Mouse (Mus musculus): Measurements from ENCODE around the gene Sobp. TPM values are rescaled to one million over a fixed set of nuclear protein-coding genes. Genes with fewer than 3 reads are reported as not detected.

Sobp gene
- total RNA-seq, 1 experiment from 2014 or later = not detected

GRCm38 (mm10) chr10:43106616-43107015 lies 67.7 kb downstream of the Sobp start:
- ATAC-seq (replicated peaks in 1 of 2; ENCODE audit: insufficient read depth in 1 of 2, low FRiP score in 2 of 2, low TSS enrichment in 1 of 2, low read depth in 1 of 2, poor library complexity in 2 of 2, severe bottlenecking in 2 of 2) = no peak

GRCm38 (mm10) chr10:43106196-43106595 lies 68.1 kb downstream of the Sobp start:
- ATAC-seq (replicated peaks in 1 of 2; ENCODE audit: insufficient read depth in 1 of 2, low FRiP score in 2 of 2, low TSS enrichment in 1 of 2, low read depth in 1 of 2, poor library complexity in 2 of 2, severe bottlenecking in 2 of 2) = no peak

- ATAC-seq (replicated peaks in 1 of 2; ENCODE audit: insufficient read depth in 1 of 2, low FRiP score in 2 of 2, low TSS enrichment in 1 of 2, low read depth in 1 of 2, poor library complexity in 2 of 2, severe bottlenecking in 2 of 2) = no peak
Observed at GRCm38 (mm10) chr10:43100513-43100912, 73.8 kb downstream of the Sobp start.

GRCm38 (mm10) chr10:43099229-43099628 lies 75.1 kb downstream of the Sobp start:
- ATAC-seq (replicated peaks in 1 of 2; ENCODE audit: insufficient read depth in 1 of 2, low FRiP score in 2 of 2, low TSS enrichment in 1 of 2, low read depth in 1 of 2, poor library complexity in 2 of 2, severe bottlenecking in 2 of 2) = no peak

GRCm38 (mm10) chr10:43097755-43098154 lies 76.6 kb downstream of the Sobp start:
- no peak for ATAC-seq (replicated peaks in 1 of 2; ENCODE audit: insufficient read depth in 1 of 2, low FRiP score in 2 of 2, low TSS enrichment in 1 of 2, low read depth in 1 of 2, poor library complexity in 2 of 2, severe bottlenecking in 2 of 2)

DNA sequence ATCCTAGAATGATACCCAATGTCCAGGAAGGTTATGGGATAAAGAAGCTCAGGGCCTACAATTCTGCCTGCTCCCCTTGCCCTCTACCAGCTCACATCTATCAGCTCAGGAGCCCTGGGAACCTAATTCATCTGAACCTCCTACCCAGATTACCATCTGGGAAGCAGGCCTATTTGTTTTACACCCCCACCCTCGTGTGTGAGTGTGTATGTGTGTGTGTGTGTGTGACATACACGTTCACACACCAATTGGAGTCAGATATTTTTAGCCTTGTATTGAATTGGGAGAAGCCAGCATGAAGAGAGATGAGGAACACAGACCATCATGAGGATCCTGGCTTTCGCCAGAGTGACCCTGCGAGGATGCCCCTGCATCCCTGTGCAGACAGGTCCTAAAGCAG lies 77.7 kb downstream of the Sobp start:
- ATAC-seq (replicated peaks in 1 of 2; ENCODE audit: insufficient read depth in 1 of 2, low FRiP score in 2 of 2, low TSS enrichment in 1 of 2, low read depth in 1 of 2, poor library complexity in 2 of 2, severe bottlenecking in 2 of 2) = no peak

DNA sequence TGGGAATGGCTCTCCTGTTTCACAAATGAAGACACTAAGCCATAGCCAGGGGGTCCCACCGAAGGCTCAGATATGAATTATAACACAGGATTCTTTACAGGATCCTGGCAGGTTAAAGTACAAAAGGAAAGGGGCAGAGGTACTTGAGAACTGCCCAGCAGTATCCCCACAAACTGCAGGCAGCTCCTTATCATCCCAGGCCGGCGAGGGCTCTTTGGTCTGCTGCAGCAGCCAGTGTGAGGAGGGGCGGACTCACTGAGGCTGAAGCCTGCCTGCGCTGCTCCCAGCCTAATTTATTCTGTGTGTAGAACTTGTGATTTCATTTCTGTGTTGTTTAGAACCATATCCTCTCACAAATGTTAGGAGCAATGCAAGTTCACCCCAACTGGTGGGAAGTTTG lies 79.8 kb downstream of the Sobp start:
- no peak for ATAC-seq (replicated peaks in 1 of 2; ENCODE audit: insufficient read depth in 1 of 2, low FRiP score in 2 of 2, low TSS enrichment in 1 of 2, low read depth in 1 of 2, poor library complexity in 2 of 2, severe bottlenecking in 2 of 2)

DNA sequence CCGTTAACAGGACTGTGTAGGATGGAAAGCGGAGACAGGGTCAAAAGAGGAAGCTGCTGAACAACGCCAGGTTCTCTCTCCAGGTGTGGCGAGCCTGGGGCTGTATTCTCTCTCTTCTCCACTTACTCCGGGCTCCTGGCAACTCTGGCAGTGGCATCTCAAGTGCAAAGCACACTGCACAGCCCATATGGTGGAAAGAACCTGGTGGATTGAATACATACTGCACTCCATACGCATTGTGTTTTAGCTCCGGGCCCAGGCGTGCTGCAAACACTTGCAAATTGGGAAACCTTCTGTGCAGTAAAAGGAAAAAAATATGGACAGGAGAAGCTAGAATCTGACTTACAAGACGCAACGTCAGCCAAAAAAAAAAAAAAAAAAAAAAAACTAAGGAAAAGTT lies 80.9 kb downstream of the Sobp start:
- no peak for ATAC-seq (replicated peaks in 1 of 2; ENCODE audit: insufficient read depth in 1 of 2, low FRiP score in 2 of 2, low TSS enrichment in 1 of 2, low read depth in 1 of 2, poor library complexity in 2 of 2, severe bottlenecking in 2 of 2)

GRCm38 (mm10) chr10:43090040-43090439 lies 84.3 kb downstream of the Sobp start:
- ATAC-seq (replicated peaks in 1 of 2; ENCODE audit: insufficient read depth in 1 of 2, low FRiP score in 2 of 2, low TSS enrichment in 1 of 2, low read depth in 1 of 2, poor library complexity in 2 of 2, severe bottlenecking in 2 of 2) = no peak

- no peak for ATAC-seq (replicated peaks in 1 of 2; ENCODE audit: insufficient read depth in 1 of 2, low FRiP score in 2 of 2, low TSS enrichment in 1 of 2, low read depth in 1 of 2, poor library complexity in 2 of 2, severe bottlenecking in 2 of 2)
Observed at GRCm38 (mm10) chr10:43087421-43087820, 86.9 kb downstream of the Sobp start.

DNA sequence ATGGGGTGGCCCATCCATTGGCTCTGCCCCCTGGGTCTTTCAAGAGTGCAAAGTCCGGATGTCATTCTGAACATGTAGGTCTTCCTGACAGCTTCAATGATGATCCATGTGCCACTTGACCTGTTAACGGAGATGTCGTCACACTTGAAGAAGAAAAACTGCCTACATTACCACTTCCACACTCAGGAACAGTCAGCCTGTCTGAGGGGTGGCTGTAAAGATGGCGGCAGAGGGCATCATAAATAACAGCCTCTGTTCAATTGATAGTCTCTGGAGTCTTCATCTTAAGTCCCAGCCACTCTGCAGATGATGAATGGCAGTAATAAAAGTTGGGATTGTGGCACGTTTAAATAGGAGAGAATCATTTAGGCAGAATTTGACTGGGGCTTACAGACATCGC lies 87.4 kb downstream of the Sobp start:
- no peak for ATAC-seq (replicated peaks in 1 of 2; ENCODE audit: insufficient read depth in 1 of 2, low FRiP score in 2 of 2, low TSS enrichment in 1 of 2, low read depth in 1 of 2, poor library complexity in 2 of 2, severe bottlenecking in 2 of 2)

DNA sequence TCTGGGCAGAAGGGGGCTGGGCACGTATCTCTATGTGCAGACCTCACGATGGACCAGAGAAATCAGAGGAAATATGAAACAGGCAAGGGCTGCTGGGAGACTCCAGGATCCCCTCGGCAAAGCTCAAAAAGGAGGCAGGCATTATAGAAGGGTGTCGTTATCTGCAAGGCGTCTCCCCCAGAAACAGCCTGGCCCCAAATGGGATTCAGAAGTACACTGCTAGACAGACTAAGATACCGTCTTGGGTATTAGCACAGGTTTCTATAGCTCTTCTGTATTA lies 90.3 kb downstream of the Sobp start:
- ATAC-seq (replicated peaks in 1 of 2; ENCODE audit: insufficient read depth in 1 of 2, low FRiP score in 2 of 2, low TSS enrichment in 1 of 2, low read depth in 1 of 2, poor library complexity in 2 of 2, severe bottlenecking in 2 of 2) = no peak

- no peak for ATAC-seq (replicated peaks in 1 of 2; ENCODE audit: insufficient read depth in 1 of 2, low FRiP score in 2 of 2, low TSS enrichment in 1 of 2, low read depth in 1 of 2, poor library complexity in 2 of 2, severe bottlenecking in 2 of 2)
Observed at GRCm38 (mm10) chr10:43083288-43084086, 90.8 kb downstream of the Sobp start.

GRCm38 (mm10) chr10:43081316-43081715 lies 93.0 kb downstream of the Sobp start:
- no peak for ATAC-seq (replicated peaks in 1 of 2; ENCODE audit: insufficient read depth in 1 of 2, low FRiP score in 2 of 2, low TSS enrichment in 1 of 2, low read depth in 1 of 2, poor library complexity in 2 of 2, severe bottlenecking in 2 of 2)

DNA sequence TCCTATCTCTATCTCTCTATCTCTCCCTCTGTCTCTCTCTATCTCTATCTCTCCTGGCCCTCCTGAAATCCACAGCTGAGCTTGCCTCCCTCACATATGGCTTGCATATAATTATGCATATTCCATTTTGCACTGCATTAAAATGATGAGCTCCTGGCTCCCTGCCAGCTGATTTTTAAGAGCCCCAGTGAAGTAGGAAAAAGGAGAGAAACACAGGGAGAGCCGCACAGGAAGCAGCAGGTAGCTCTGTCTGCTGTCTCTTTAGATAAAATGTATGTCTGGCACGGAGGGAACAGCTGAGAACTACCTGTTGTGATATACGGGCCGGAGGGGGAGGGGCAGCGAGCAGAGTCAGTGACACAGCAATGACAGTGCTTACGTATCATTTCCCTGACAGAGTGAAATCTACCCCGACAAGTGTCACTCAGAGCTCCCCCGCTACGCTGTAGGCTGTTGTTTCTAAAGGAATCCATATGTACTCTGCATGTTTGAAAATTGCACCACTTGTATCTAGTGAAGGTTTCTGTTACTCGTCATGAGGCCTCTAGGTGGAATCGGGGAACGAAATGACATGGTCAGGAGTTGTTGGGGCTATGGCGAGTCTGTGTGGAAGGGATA lies 98.7 kb downstream of the Sobp start:
- no peak for ATAC-seq (replicated peaks in 1 of 2; ENCODE audit: insufficient read depth in 1 of 2, low FRiP score in 2 of 2, low TSS enrichment in 1 of 2, low read depth in 1 of 2, poor library complexity in 2 of 2, severe bottlenecking in 2 of 2)

GRCm38 (mm10) chr10:43073281-43073680 lies 101.0 kb downstream of the Sobp start:
- no peak for ATAC-seq (replicated peaks in 1 of 2; ENCODE audit: insufficient read depth in 1 of 2, low FRiP score in 2 of 2, low TSS enrichment in 1 of 2, low read depth in 1 of 2, poor library complexity in 2 of 2, severe bottlenecking in 2 of 2)

DNA sequence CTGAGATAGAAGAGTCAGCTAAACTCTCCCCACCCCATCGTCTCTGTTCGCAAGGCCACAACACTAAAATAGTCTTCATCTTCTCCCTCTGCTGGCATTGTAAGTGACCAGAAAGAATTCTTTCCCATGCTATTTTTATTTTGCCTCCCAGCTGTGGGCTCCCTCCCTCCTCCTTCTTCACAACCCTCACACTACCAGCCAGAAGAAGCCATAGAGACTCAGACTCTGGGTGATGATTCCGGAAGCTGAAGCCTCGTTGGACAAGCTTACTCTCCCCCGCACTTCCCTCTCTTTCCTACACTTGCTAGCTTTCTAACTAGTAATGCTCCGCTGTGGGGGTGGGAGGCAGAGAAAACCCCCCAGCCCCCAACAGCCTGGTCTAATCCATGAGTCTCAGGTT lies 103.4 kb downstream of the Sobp start:
- no peak for ATAC-seq (replicated peaks in 1 of 2; ENCODE audit: insufficient read depth in 1 of 2, low FRiP score in 2 of 2, low TSS enrichment in 1 of 2, low read depth in 1 of 2, poor library complexity in 2 of 2, severe bottlenecking in 2 of 2)

GRCm38 (mm10) chr10:43065331-43065730 lies 109.0 kb downstream of the Sobp start:
- ATAC-seq (replicated peaks in 1 of 2; ENCODE audit: insufficient read depth in 1 of 2, low FRiP score in 2 of 2, low TSS enrichment in 1 of 2, low read depth in 1 of 2, poor library complexity in 2 of 2, severe bottlenecking in 2 of 2) = no peak

DNA sequence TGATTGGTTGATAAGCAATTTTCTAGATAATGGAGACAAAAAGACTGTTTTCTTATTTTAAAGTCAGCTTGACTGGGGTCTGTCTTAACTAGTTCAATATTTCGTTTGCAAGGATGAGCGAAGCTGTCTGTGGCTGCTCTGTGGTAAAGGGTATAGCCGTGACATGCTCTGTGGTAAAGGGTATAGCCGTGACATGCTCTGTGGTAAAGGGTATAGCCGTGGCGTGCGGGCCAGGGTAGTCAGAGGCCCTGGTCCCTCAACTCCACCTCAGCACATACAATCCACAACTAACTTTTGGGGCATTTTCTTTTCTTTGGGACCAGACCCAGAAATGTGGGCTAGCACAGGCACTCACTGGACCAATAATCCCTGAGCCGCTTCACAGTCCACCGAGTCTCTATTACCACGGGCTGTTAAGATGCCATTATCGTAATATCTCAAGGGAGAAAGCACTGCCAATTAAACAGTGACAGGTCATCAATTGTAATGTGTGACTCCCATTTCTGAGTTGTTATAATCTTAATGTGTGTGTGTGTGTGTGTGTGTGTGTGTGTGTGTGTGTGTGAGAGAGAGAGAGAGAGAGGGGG lies 112.7 kb downstream of the Sobp start:
- ATAC-seq (replicated peaks in 1 of 2; ENCODE audit: insufficient read depth in 1 of 2, low FRiP score in 2 of 2, low TSS enrichment in 1 of 2, low read depth in 1 of 2, poor library complexity in 2 of 2, severe bottlenecking in 2 of 2) = no peak

Data from hematopoietic stem cell, adult 5-6 weeks (primary cell).